Mouse (Mus musculus) R1 (cell line): ENCODE data around the gene Ntn1.
A peak's percentile ranks its signal among the peaks of the same experiment; 100 is the strongest.

Experiments
- DNase-seq: peaks from one replicate; pipeline ENCODE4 v3.0.0-alpha.2; 2018; ENCODE audit warnings: low read depth, low spot score

Gene Ntn1

DNA sequence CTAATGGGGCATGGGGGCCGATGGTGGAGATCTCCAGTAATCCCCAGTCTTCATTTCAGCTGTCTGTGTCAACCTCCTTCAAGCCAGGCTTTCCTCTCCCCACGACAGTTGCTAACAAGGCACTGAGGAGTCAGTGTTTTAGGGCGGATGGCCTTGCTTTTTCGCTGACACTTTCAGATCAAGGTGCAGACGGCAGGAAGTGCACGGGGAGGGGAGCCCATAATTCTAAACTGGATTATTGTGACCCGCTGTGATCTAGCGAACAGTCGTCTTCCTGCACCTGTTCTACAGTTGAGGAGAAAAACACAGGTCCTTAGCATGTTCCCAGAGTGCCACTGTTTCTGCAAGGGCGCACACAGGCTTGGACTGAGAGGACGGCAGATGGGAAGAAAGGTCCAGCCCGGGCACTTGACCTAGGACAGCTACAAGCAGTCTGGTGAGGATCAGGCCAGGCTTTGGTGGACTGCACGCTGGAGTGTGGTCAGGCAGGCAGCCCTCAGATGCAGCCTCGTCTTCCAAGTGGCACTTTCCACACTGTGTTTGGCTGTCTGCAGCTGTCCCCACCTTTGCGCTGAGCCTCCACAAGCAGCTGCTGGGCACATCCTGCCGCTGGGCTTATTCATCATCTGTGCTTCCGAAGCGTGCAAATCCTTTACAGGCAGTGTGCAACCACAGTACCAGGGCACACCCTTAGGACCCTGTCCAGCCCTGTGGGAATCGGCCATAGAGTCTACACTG, 129.7 kb downstream of the Ntn1 start:
- DNase-seq, result no peak

DNA sequence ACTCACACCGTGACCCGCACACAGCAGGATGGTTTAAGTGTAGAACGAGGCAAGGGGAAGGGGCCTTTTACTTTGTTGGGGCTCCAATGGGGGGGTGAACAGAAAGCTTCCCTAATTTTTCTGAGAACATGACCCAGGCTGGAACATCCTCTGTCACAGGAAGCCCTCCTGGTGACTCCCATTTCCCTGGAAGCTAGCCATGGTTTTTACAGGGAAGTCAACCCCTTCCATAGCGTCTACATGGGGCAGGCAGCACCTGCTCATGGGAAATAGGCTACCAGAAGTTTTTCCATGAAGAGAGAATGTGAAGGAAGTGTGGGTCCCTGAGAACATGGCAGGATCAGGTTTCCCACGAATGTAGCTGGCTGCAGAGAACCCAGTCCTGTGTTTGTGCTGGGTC, 136.3 kb downstream of the Ntn1 start:
- no peak for DNase-seq

DNA sequence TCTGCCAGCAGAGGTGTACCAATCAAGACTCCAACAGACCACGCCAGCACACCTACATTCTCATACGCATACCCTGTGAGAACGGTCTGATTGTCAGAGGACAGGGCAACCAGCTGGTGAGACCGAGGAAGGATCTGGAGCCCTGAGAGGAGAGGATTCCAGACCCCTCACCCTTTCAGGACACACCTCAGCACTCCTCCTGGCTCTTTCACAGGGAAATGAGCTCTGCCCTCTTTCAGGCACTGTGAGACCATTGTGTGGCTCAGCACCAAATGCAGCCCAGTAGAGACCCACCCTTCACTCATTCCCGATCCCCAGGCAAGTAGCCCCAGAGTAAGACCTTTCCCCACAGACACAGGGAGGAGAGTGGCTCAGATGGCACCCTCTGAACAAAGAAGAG, 137.5 kb downstream of the Ntn1 start:
- DNase-seq, result peak; percentile 74

- no peak for DNase-seq
These were observed 139.3 kb downstream of the Ntn1 start for GRCm38 (mm10) chr11:68261162-68261892.

GRCm38 (mm10) chr11:68260399-68260798, 140.2 kb downstream of the Ntn1 start:
- no peak for DNase-seq

GRCm38 (mm10) chr11:68258498-68258897, 142.1 kb downstream of the Ntn1 start:
- no peak for DNase-seq

GRCm38 (mm10) chr11:68253531-68253930, 147.1 kb downstream of the Ntn1 start:
- no peak for DNase-seq

- DNase-seq, result no peak
These were observed 150.5 kb downstream of the Ntn1 start for GRCm38 (mm10) chr11:68250106-68250505.

DNA sequence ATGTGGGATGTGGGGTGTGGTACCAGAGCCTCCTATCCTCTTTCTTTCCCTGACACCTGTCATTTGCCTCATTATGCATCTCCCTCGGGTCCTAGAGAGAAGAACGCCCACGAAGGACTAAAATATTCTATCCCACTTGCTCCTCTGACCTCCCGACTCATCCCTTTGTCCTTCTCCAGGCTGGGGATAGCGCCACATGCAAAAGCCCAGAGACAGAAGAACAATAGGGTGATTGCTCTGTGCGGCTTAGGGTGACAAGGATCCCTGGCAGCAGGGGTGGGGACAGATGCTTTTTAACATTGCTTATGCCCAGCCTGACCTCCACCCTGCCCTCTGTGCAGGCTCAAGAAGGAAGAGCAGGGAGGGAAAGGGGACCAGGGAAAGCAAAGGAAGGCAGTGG, 152.7 kb downstream of the Ntn1 start:
- no peak for DNase-seq

DNA sequence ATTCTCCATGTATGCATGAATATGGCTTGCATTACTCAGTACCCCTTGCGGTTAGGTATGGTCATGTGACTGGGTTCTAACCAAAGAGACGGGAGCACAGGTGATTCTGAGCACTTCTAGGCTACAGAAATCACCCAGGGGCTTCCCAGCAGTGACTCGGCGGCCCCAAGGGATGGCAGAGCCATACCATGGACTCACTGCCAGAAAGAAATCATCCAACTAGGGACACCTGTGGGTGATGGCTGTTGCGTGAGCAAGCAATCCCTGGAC, 155.7 kb downstream of the Ntn1 start:
- DNase-seq, result no peak

GRCm38 (mm10) chr11:68244254-68244991, 156.2 kb downstream of the Ntn1 start:
- no peak for DNase-seq

GRCm38 (mm10) chr11:68239756-68240155, 160.9 kb downstream of the Ntn1 start:
- DNase-seq, result no peak

DNA sequence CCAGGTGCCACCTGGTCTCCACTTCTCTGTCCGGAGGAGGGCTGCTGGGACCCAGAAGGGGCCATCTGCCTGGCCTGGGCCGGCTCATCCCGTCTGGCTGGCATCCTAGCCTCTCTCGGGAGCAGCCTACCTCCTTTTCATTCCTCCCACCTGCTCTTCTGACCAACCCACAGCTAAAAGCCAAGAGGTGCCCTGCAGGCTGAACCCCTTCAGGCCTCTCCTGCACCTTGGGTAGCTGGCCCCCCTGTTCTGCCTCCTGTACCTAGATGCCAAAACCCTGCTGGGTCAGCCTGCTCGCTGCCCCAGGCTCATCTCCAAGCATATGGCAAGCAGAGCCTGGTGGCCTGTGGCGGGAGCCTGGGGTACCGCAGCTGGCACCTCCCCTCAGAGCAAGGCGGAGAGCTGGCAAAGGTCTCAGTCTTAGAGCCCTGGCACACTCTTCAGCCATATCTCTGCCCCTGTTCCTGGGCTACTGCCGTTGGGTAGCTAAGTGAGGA, 167.1 kb downstream of the Ntn1 start:
- no peak for DNase-seq

- peak; percentile 85 for DNase-seq
These were observed 169.1 kb downstream of the Ntn1 start for GRCm38 (mm10) chr11:68231558-68231957.

DNA sequence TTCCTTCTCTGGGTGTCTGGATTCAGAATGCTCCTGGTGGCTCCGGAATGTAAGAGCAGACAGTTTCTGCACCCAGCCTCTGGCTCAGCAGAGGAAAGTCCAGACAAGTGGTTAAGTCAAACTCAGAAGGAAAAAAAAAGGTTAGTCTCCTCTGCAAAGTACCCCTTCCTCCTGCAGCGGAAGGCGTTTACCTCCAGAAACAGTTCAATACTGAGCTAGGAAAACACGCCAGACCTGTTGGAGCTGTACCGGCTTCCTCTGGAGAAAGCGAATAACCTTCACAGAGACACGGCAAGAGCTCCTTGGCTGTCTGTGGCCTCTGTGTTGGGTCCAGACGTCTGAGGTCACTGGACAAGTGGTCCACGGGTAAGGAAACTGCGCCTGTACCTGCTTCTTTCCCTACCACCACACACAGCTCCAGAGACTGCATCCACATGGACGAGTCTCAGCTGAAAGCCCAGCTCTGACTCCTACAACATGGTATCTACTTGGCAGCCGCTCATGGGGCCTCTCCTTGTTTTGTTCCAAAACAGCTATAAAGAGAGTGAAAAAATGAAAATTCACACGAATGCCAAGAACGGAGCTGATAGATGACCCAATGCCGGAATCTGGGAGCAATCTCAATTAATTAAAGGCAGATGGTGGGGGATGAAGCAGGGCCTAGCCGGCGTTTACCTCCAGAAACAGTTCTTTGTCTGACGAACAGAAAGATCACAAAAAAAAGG, 171.5 kb downstream of the Ntn1 start:
- DNase-seq, result no peak

DNA sequence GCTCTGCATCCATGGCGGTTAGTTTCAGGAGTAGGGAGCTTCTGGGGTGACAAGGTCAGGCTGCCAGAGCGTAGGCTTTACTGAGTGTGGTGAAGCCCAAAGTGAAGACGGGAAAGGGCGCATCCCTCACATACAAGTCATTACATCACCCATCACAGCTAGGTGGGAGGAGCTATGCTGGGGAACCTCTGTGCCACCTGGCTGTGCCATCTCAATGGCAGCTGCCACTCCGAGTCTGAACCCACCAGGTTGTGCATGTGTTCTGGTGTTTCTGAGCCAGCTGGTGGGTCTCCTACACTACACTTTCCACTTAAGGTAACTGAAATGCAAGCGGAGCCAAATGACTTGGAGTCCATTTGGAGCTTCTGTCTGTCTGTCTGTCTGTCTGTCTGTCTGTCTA, 172.8 kb downstream of the Ntn1 start:
- no peak for DNase-seq

DNA sequence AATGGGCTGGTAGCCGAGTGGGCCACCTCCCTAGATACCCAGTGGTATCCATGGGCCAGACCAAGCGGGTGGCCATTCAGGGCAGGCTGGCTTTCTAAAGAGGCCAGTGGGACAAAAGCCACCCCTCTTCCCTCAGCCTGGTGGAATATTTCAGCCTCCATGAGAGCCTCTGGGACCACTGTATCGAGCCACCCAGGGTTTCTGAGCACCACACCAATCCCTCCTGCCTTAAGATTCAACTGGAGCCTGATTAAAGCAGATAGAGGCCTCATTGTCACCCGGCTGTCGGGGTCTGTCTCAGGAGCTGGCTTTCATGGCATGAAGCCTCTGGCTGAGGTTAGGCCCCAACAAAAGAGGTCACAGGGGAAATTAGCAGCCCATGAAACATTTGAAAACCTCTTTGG, 174.0 kb downstream of the Ntn1 start:
- DNase-seq, result no peak

- no peak for DNase-seq
These were observed 177.5 kb downstream of the Ntn1 start for GRCm38 (mm10) chr11:68223143-68223542.

GRCm38 (mm10) chr11:68222209-68222608, 178.4 kb downstream of the Ntn1 start:
- DNase-seq, result no peak

DNA sequence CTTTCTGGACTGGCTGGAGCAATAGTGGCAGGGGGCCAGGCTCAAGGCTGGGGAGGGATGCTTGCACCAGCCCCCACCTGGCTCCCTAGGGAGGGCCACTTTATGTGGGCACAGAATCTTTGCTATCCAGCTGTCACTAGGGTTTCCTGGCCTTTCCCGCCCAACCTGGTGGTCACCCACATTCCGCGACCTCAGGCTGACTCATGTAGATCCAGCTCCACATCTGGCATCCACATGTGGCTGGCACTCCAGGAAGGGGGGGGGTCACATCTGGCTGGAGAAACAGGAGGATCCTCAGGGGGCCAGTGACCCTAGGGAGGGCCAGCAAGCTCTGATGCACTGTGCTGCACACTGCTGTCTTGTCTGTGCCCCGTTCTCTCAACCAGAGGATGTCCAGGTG, 179.9 kb downstream of the Ntn1 start:
- no peak for DNase-seq

- no peak for DNase-seq
These were observed 184.6 kb downstream of the Ntn1 start for GRCm38 (mm10) chr11:68216041-68216440.
